Mouse (Mus musculus) neural tube, embryonic 10.5 days (tissue): ENCODE data around the gene Mrpl22.
"Not testable (repeated sequence)": the region's sequence is repeated elsewhere in the genome, so short reads cannot be mapped to it uniquely, and the experiment has no call there.

Experiments
- DNase-seq: peaks from one replicate; pipeline ENCODE4 v3.0.0-alpha.2; 2017; ENCODE audit warnings: low spot score; ENCODE audit errors: extremely low spot score

Gene Mrpl22

DNA sequence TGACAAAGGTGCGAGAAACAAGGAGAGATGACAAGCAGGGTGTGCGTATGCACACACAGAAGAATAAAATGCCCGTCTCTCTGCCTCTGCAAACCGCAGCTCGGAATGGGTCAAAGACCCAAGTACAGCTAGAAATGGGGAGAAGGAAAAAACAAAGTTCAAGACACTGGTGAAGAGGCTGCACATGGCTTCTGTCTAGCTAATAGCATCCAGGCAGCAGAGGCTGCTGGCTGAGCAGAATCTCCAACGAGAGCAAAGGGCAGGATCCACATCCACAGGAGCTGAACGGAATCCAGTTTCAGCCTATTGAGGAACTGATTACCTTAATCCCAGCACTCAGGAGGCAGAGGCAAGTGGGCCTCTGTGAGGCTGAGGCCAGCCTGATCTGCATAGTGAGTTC, 9.3 kb downstream of the Mrpl22 start:
- DNase-seq = no peak

DNA sequence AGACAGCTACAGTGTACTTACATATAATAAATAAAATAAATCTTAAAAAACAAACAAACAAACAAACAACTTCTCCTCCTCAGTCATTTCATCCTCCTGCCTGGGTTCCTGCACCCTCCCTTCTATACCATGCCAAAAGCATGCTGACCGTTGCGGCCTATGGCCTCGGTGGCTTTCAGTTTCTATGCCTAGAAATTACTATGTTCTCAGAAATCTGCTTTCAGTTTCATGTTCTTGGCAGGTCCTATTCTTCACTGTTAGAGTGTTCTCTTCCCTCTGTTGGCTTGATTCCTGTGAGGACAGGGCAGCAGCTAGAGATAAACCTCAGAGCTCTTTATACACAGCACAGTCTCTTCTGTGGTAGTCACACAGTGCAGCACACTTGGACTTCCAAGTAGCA, 12.1 kb downstream of the Mrpl22 start:
- no peak for DNase-seq

DNA sequence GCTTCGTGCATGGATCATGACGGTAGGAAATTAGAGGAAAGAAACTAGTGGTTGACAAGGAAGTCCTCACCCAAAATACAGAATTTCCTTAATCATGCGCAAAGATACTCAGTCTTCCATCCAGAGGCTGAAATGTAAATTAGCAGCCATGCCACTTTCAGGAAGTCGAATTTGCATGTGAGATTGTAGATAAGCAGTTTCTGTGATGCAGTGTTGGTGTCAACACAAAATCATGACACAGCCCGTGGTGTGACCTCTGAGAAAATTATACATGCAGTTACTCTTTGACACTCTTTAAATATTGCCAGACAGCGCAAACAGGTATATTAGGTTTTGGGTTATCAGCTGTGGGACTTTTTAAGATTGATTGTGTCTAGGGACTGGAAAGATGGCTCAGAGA, 18.2 kb downstream of the Mrpl22 start:
- no peak for DNase-seq

DNA sequence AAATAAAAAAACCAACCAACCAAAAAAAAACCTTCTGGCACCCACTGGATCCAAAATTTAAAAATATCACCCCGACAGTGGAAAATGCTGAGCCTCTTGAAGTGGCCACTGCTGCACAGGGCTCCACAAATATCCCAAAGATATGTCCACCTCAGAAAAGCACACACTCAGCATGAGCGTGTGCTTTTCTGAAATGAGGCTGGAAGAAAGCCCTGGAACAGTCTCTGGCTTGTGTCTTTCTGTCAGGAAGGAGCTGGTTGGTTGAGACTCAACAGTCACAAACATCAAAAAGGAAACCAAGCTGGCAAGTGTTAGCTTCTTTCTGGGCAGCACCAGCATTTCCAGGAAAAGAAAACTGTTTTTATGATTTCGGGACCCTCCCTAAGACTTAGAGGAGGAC, 21.9 kb downstream of the Mrpl22 start:
- no peak for DNase-seq

DNA sequence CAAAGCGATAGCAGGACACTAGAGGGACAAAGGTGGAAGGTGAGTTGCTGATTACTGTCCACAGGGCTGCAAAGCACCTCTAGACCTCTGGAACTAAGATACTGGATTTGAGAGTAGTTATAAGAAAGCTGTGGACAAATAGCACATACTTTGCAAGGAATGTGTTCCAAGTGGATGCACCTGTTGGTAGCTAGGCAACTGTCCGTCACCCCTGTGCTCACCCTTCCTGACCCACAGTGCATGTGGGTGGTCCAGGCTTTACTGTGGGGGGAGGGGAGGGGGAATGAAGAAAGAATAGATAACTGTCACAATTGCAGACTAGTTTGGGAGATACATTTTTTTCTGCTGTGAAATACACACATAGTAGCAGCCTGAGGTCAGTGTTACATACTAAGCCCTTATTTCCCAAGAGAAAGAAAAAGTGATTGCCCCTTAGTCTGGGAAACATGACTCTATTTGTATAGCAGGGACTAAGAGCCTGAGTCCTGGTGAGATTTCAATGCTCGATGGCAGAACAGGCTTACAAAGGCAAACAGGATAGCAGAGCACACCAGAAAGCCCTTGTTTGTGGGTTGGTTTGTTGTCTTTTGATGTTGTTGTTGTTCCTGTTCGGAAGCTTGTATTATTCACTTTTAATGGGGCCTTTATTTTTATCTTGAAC, 22.5 kb downstream of the Mrpl22 start:
- DNase-seq = no peak

DNA sequence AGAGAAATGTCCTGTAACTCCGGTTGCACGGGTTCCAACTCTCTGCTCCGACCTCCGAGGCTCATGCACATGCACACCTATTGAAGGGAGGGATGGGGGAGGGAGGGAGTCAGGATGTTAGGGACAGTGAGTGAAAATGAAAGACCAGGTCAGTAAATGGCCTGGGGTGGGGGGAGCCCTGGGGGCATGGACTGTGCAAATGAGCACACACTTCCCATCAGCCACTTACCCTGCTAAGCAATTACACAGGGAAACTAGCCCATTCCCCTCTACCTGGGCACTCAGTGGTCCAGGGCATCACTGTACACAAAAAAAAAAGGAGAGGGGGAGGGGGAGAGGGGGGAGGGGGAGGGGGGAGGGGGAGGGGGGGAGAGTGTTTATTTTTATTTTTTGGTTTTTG, 27.2 kb downstream of the Mrpl22 start:
- DNase-seq = no peak

DNA sequence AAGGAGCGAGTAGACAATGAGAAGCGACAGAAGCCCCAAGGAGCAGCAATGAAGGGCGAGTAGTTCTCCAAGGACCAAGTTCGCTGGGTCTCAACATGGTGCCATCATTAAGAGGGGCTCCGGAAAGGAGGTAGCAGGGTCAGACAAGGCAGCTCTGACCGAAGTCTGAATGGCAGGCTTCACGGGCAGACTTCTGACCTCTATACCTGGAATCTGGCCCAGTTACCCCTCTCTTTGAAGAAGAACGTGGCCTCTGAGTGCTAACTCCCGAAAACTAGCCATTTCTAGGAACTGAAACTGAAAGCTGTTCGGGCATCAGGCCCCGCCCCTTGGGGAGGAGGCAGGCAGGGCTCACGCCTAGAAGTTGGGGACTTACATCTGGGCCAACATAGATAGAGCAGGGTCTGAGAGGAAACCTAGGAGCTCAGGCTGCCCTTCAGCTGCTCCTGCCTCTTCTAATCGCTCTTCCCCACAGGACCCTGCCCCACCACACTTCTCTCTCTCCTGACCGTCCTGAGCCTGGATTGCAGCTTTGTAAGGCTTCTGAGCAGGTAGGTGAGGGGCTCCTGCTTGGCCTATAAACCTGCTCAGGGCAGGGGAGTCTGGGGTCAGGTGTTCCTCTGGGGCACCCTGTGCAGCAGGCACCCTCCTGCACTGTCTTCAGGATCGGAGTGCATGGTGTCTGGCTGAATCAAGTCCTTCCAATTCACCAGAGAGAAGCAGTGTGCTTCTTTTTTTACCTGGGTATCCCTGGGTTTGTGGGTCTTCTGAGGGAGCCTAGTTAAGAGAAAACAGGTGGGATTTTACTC, 28.0 kb downstream of the Mrpl22 start, which contains the start of the genes Igtp and Irgm2:
Igtp (plus strand) TSS at position 328 of the 809 bp plus-strand sequence.
Irgm2 (plus strand) TSS at position 390 of the 809 bp plus-strand sequence.
- peak; percentile 54 for DNase-seq

DNA sequence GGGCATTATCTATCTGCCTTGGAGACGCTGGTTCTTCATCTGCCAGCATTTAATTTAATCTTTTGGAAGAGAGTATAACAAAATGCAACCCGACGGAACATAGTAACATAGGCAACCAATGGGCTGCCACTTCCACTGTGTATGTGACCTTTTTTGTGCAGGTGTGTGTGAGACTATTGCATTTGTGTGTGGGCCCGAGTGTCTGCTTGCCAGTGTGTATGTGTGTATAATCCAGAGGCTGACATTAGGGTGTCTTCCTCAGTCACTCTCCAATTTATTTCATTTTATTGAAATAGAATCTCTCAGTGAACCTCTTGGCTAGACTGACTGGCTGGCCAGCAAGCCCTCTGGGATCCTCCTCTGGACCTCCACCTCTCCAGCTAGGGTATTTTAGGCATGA, 28.8 kb downstream of the Mrpl22 start:
- no peak for DNase-seq

DNA sequence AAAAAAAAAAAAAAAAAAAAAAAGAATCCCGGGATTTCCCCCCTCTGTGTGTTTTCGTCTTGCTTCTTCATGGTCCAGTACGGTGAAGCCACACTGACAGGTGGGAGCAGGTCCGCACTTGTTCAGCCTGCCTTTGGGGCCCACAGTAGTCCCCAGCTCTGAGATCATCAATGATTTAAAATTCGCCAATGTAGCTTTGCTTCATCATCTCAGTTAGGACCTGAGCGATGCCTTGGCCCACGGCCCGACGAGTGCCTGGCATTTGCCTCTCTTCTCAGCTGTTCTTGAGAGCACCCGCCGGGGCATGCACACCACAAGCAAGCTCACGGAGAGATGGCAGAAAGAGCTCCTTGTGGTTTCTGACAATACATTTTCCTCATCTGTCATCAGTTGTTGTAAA, 29.6 kb downstream of the Mrpl22 start:
- no peak for DNase-seq

DNA sequence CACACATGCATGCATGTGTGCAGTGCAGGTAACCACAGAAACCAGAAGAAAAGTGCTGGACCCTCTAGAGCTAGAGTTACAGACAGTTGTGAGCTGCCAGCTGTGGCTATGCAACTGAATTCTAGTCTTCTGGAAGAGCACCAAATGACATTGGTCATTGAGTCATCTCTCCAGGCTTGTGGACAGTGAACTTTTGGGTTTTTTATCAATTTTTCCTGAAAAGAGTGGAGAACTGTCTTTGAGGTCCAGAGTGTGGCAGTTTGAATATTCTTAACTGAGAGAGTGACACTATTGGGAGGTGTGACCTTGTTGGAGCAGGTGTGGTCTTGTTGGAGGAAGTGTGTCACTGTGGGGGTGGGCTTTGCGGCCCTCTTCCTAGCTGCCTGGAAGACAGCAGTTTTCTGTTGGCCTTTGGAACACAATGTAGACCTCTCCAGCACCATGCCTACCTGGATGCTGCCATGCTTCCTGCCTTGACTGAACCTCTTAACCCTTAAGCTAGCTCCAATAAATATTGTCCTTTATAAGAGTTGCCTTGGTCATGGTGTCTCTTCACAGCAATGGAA, 38.9 kb downstream of the Mrpl22 start:
- DNase-seq = no peak

DNA sequence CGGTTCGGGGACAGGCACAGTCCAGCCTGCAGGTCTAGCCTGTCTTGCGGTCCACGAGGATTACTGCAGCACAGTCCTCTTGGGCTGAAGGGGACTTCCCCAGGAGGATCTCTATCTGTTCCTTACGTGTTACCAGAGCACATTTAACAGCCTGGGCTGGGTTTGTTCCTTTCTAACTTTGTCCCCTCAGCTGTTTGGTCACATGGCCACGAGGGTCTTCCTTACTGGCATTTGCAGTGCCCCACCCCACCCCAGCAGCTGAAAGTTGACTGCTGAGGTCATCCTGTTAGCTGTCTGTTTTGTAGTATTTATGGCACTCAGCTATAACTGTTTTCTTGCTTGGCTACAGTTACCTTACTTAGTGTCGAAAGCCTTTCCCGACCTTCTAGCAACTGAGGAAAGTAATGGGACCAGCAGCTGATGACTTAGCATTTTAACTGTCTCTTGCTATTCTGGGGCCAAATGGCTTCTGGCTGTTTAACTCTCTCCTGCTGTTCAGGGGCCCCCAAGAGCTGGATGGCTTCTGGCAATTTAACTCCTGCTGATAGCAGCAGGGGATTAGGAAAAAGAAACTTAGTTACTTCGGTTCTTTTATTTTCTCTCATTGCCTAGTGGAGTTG, 39.7 kb downstream of the Mrpl22 start:
- no peak for DNase-seq

DNA sequence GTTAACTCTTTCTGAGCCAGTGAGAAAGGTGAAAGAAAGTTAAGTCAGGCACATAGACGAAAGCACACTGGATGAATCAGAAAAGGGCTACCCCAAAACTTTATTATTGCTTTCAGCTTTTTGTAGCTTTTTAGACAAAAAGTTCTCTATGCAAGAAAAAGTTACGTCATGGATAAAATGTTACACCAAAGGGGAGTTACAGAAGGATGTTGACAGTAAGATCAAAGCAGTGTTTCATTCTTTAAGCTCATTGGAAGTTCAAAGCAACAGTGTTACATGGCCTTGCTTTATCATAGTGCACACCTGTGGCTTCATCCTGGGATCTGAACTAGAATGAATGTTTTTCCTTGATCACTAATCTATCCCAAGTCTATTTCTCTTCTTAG, 40.2 kb downstream of the Mrpl22 start:
- DNase-seq = no peak

DNA sequence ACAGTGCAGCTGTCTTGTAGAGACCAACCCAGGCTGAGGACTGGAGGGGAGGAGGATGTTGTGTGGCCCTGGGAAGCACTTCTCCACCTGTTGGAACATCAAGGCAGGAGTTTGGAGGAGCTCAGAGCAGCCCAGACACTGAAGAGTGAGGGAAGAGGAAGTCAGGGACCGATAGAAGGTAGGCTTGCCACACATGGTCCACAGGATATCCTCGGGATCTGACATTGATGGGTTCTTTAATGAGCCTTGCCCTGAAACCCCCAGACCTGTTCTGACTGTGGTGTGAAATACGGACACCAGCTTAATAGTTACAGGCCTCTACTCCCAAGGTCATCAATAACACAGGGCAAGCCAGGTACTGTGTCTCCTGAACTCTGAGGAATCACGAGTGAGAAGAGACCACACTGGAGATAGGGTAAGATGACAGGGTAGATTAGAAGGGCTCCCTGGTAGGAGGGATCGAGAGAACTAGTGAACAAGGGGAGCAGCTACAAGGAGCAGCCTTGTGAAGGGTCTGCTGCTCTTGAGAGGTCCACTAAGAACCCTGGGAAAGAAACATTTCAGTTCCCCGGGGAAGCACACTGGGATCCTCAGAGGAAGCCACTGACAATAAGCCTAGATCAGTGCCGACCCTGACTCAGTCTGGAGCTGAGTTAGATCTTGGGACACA, 42.3 kb downstream of the Mrpl22 start:
- DNase-seq = no peak

DNA sequence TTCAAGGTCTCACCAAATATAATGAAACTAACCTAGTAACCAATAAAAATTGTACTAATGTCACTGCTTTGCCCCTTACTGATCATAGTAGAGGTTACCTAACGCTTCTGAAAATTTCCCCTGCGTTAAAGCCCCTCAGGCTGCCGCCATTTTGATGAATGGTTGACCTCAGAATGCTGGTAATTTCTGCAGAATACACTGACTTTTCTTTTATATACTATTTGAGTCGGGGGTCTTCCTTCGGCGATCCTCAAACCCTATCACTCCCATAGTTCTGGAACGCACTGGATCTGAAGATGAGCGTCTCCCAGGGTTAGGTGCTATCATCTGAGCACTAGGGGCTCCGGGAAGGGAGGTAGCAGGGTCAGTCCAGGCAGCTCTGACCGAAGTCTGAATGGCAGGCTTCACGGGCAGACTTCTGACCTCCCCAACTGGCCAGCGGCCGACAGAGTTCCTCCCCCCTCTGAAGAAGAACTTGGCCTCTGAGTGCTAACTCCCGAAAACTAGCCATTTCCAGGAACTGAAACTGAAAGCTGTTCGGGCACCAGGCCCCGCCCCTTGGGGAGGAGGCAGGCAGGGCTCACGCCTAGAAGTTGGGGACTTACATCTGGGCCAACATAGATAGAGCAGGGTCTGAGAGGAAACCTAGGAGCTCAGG, 43.1 kb downstream of the Mrpl22 start:
- DNase-seq = peak; percentile 27

DNA sequence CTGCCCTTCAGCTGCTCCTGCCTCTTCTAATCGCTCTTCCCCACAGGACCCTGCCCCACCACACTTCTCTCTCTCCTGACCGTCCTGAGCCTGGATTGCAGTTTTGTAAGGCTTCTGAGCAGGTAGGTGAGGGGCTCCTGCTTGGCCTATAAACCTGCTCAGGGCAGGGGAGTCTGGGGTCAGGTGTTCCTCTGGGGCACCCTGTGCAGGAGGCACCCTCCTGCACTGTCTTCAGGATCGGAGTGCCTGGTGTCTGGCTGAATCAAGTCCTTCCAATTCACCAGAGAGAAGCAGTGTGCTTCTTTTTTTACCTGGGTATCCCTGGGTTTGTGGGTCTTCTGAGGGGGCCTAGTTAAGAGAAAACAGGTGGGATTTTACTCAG, 43.6 kb downstream of the Mrpl22 start:
- DNase-seq = not testable (repeated sequence)

DNA sequence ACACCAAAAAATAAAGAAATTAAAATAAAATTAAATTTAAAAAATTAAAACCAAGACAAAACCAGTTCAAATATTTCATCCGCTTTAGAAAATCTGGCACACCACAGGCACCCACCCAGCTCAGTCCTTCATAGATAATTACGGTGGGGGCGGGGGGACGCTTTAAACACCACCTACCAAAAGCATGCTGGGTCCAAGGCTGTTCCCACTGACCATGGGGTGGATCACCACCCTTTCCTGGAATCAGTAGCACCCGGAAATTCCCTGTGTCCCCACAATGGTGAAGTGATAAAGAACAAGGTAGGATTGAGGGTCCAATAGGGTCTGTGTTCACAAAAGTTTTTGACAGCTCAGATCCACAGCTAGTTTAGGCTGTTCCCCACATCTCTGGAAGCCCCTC, 44.4 kb downstream of the Mrpl22 start:
- no peak for DNase-seq

DNA sequence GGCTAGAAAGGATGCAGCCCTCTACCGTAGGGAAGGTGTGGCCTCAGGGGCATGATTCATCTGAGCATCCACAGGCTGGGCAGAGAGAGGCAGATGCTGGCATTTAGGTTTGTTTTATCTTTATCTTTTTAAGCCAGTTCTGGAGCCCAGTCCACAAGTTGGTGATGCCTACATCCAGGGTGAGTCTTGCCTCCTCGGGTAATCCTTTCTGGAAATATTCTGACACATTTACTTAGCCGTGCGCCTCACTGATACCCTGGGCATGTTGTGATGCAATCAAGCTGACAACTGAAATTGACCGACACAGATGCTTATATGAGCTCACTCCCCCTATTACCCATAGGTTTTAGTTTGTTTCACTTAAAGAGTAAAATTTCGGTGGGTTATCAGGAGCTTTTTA, 45.4 kb downstream of the Mrpl22 start:
- DNase-seq = no peak

DNA sequence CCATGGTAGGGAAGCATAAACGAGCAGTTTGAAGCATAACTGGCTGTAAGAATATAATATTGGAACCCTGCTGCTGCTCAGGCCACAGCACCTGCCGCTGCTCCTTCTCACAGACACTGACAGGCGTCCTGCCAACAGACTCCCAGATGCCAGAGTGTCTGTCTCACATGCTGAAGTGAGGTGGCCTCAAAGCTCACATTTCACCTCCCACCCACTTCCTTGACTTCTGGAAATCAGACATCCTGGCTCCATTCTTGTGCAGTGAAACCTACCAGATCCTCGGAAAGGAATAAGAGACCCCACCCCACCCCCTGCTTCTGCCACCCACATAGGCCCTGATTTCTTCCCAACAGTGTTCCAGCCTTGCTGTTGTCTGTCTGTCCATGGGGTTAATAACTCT, 52.3 kb downstream of the Mrpl22 start:
- DNase-seq = no peak

DNA sequence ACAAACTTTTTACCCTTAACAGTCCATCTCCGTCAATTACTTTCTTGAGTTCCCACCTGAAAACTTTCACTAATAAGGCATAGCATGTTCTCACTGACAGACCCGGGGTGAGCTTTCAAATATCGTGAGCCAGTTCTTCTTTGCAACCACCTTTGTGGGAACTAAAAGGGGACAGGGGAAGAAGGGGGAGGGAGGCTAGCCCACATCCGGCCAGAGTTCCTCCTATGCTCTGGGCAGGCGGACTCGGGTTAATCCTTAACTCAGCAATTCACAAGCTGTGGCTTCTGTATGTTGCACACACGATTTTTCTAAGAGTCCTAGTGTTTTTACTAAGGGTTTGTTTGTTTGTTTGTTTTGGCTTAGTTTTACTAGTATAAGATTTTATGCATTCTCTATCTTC, 52.9 kb downstream of the Mrpl22 start:
- no peak for DNase-seq

DNA sequence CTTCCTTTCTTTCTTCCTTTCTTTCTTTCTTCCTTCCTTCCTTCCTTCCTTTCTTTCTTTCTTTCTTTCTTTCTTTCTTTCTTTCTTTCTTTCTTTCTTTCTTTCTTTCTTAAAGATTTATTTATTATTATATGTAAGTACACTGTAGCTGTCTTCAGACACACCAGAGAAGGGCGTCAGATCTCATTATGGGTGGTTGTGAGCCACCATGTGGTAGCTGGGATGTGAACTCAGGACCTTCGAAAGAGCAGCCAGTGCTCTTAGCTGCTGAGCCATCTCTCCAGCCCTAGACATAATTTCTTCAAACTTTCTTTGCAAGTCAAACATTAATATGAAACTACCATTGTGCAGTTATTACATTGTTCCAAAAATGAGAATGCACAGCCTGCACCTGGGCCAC, 53.4 kb downstream of the Mrpl22 start:
- not testable (repeated sequence) for DNase-seq

DNA sequence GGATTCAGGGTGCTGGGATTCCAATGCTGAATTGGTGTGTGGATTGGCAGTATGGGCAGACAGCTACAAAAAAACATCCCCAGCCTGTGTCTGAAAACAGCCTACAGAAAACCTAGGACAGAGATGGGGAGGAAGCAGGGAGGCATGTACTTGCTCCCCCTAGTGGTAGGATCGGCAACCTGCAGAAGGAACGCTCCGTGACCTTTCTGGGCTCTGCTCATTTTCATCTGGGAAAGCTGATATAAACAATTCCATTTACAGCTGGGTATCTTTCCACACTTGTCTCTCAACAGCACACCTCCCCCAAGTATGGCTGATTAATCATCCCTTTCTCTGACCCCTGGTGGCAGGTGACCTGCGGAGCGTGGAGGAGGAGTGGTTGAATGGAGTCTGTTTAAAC, 54.2 kb downstream of the Mrpl22 start:
- DNase-seq = peak; percentile 81
